Mouse (Mus musculus) kidney, adult 2 months (tissue): Measurements from ENCODE around the gene Lzts2. TPM values are rescaled to one million over a fixed set of nuclear protein-coding genes. Genes with fewer than 3 reads are reported as not detected.

Experiments used
- DNase-seq: peaks from one replicate; pipeline ENCODE4 v3.0.0; 2021
- H3K27ac ChIP-seq: fragments of 200-500 bp; 2 replicates; pipeline ENCODE4 v1.5.1; 2012; ENCODE audit warnings: low read depth, low read length, control low read depth, inconsistent platforms; ENCODE audit not compliant: insufficient read depth
- H3K27me3 ChIP-seq: fragments of 200-500 bp; replicated peaks from 2 replicates; pipeline ENCODE4 v1.6.1; 2012; ENCODE audit warnings: mild to moderate bottlenecking, moderate library complexity, low read length, inconsistent platforms; ENCODE audit not compliant: control insufficient read depth, insufficient read depth
- H3K36me3 ChIP-seq: fragments of 200-500 bp; 2 replicates; pipeline ENCODE4 v1.6.1; 2012; ENCODE audit warnings: mild to moderate bottlenecking, moderate library complexity, low read length, inconsistent platforms; ENCODE audit not compliant: control insufficient read depth, insufficient read depth
- H3K4me1 ChIP-seq: fragments of 200-500 bp; 2 replicates; pipeline ENCODE4 v1.6.1; 2011; ENCODE audit warnings: low read length; ENCODE audit not compliant: control insufficient read depth, insufficient read depth
- H3K4me3 ChIP-seq: fragments of 200-500 bp; 2 replicates; pipeline ENCODE4 v1.5.1; 2011; ENCODE audit warnings: mild to moderate bottlenecking, low read depth, low read length, control low read depth; ENCODE audit not compliant: insufficient read depth
- CTCF ChIP-seq: fragments of 200-500 bp; conservative IDR thresholded peaks from 2 replicates; pipeline ENCODE4 v1.5.1; 2011; ENCODE audit warnings: low read depth, mild to moderate bottlenecking, control low read depth, low read length, moderate library complexity, mixed read lengths; ENCODE audit not compliant: insufficient read depth, insufficient read length
- POLR2A ChIP-seq: fragments of 200-500 bp; IDR thresholded peaks from one replicate; pipeline ENCODE4 v1.6.1; 2011; ENCODE audit warnings: low read depth, low read length, control low read depth
- WGBS: fragments of 180-500 bp; shearing (Covaris S2); methylation state at CpG from one replicate; pipeline ENCODE4 v1.1.7; 2018; 5-methylcytosine and 5-hydroxymethylcytosine counted together
- polyA plus RNA-seq: library from polyadenylated mRNA; depleted of rRNA; stranded (reverse); fragments of >200 nt; gene quantifications from 2 replicates; pipeline ENCODE4 v1.2.3, GENCODE M21; 2012

Gene Lzts2
- polyA plus RNA-seq, 1 experiment: 54.7 TPM

DNA sequence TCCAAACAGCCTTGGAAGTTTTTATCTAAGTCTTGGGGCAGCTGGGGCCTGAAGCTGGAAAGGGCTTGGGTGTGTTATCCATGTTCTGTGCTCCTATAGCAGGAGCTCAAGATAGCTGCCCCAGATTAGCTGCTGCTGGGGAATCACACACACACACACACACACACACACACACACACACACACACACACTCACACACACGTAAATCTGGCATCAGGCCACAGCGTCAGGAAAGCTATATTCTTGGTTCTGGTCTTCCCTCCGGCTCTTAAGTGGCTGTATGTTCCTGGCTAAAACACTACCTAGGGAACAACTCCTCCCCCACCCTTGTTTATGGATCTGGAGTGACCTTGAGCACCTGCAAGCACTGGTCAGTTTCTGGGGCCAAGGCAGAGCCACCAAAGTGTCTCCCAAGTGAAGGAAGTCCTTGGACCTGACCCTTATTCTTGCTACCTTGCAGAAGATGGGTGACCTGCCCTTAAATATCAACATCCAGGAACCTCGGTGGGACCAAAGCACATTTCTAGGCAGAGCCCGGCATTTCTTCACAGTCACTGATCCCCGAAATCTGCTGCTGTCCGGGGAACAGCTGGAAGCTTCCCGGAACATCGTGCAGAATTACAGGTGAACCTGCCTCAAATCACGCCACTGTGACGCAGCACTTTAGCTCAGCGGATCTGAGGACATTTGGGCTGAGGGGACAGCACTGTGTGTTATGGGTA lies 34.6 kb downstream of the Lzts2 start:
- Histone ChIP-seq H3K36me3 (no peaks in the 10 kb centered on the region), H3K4me3 (peak overlapping the region; percentile 50), H3K4me1 (no peaks in the 10 kb centered on the region), H3K27ac (peak overlapping the region; percentile 87), H3K27me3 (no peaks in the 10 kb centered on the region)
- TF ChIP-seq CTCF: no peak
- no peak for TF ChIP-seq POLR2A
- DNase-seq: peak; percentile 36
- 64% methylated on average over 12 of the region's 12 CpGs for WGBS

DNA sequence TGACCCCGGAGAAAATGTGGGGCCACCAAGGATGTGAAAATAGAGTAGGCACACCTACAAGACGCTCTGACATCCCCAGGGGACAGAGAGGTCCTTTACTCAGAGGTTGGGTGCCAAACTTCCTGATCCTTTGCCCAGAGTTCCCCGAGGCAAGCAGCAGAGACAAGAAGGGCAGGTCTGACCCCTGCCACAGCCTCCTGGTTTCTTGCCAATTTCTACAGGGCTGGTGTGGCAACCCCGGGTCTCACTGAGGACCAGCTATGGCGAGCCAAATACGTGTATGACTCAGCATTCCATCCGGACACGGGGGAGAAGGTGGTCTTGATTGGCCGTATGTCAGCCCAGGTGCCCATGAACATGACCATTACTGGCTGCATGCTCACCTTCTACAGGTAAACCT lies 35.3 kb downstream of the Lzts2 start:
- WGBS: 61% methylated on average over 9 of the region's 9 CpGs
- no peaks in the 10 kb centered on the region for H3K4me1 ChIP-seq
- H3K27me3 ChIP-seq: no peaks in the 10 kb centered on the region
- no peak overlapping the region for H3K27ac ChIP-seq
- H3K4me3 ChIP-seq: no peak overlapping the region
- H3K36me3 ChIP-seq: no peaks in the 10 kb centered on the region
- DNase-seq: no peak
- TF ChIP-seq CTCF (no peak), POLR2A (no peak)

DNA sequence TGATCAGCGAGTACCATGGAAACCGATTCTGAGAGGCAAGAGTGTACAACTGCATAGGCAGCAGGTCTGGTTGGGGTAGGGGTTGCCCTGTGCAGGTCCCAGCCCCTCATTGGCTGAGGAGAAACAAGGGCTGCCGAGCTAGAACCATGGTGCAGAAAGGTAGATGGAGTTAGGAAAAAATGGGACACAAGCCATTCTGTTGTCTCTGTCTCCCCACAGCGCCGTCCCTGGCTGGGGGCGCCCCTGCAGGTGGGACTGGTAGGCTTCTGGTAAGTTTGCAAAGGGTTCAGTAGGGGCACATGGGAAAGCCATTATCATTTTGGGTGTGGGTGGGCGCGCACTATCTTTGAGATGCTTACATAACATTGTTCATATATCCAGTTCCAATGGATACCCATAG lies 39.2 kb downstream of the Lzts2 start:
- Histone ChIP-seq H3K4me1 (peaks cover 7% of the 10 kb centered on the region; the same call in 1 of the 2 replicates), H3K4me3 (no peak overlapping the region), H3K36me3 (no peaks in the 10 kb centered on the region), H3K27ac (no peak overlapping the region), H3K27me3 (no peaks in the 10 kb centered on the region)
- TF ChIP-seq POLR2A (no peak), CTCF (no peak)
- no peak for DNase-seq
- WGBS: 88% methylated on average over 8 of the region's 8 CpGs

DNA sequence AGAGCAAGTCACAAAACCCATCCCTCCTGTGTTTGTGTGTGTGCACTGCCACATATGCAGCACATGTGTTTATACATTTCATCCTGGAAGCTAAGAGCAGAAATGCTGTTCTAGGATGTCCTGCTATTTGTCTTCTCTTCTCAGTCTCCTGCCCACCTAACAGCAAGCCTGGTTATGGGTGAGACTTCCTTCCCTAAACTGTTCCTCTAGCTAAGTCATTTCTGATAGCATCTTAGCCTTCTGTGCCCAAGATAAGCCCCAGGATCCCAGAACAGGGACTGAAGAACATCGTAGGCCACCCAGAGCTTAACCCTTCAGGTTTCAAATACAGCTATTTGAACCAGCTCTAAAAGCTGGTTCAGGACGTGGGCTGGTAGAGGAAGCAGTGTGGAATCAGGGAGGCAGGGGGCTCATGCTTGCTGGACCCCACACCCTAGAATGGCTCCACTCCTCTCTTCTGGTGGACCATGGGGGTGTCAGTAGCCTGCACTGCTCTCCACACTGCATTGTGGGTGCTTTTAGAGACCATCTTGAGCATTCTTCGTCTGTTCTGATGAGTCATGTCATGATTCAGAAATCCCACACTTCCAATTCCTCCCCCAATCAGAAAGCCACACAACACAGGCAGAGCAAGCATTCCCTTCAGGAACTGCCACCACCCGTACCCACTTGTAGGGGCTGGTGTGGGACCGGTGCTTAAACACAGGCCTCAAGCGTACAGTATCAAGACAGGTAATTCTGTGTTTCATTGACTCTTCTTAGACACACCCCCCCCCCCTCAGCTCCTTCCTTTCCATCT lies 40.9 kb downstream of the Lzts2 start:
- WGBS: 81% methylated on average over 6 of the region's 6 CpGs
- TF ChIP-seq POLR2A (no peak), CTCF (no peak)
- Histone ChIP-seq H3K4me3 (no peak overlapping the region), H3K27me3 (no peaks in the 10 kb centered on the region), H3K36me3 (no peaks in the 10 kb centered on the region), H3K27ac (no peak overlapping the region), H3K4me1 (peaks cover 7% of the 10 kb centered on the region; the same call in 1 of the 2 replicates)
- no peak for DNase-seq

DNA sequence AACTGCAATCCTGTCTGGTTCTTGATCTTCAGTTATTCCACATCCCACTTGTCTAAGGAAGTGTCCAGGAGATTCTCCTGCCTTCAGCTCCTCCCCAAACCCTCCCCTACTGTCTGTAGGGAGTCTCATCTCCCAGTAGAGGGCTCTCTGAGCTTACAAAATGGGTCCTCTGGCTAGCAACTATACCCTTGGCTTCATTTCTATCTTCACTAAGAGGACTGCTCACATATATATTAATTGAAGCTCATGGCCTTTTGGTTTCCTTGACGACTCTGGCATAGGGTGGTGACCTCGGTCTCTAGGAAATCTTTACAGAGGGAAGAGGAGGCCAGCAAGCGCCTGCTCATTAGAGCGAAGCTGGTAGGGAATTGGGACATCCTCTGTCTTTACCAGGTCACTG lies 42.1 kb downstream of the Lzts2 start:
- Histone ChIP-seq H3K4me1 (peaks cover 7% of the 10 kb centered on the region; the same call in 1 of the 2 replicates), H3K27ac (no peak overlapping the region), H3K4me3 (no peak overlapping the region), H3K27me3 (no peaks in the 10 kb centered on the region), H3K36me3 (no peaks in the 10 kb centered on the region)
- peak; percentile 68 for DNase-seq
- WGBS: 32% methylated on average over 4 of the region's 4 CpGs
- TF ChIP-seq CTCF: peak; percentile 56
- no peak for TF ChIP-seq POLR2A

DNA sequence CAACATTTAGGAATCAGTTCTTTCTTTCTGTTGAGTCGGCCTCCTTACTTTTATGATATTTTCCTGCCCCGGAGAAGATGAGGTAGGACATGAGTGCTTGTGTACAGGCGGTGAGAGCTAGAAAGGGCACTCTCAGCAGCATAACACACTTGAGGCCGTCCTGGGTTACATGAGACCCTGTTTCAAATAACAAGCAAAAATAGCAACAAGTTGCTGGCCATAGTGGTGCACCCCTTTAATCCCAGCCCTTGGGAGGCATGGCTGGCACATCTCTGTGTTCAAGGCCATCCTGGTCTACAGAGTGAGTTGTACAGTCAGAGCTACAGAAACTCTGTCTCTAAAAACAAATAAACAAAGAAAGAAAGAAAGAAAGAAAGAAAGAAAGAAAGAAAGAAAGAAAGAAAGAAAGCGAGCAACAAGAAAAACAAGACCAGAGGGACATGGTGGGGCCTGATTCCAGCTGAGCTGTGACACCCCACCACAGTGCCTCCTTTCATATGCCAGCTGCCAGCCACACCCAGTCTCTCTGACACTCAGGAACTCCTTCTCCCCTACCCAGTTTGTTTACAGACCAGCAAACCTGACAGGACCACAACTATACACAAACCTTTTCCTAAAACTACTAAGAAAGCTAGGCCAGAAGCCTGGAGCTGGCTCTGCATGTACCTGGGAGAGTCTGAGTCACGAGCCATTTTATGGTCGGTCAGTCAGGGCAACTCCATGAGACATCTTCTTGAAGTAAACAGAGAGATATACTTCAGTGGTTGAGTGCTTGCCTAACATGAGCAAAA lies 42.9 kb downstream of the Lzts2 start:
- TF ChIP-seq POLR2A: no peak
- no peak for TF ChIP-seq CTCF
- H3K27ac ChIP-seq: peak overlapping the region; percentile 53; the same call in 1 of the 2 replicates

DNA sequence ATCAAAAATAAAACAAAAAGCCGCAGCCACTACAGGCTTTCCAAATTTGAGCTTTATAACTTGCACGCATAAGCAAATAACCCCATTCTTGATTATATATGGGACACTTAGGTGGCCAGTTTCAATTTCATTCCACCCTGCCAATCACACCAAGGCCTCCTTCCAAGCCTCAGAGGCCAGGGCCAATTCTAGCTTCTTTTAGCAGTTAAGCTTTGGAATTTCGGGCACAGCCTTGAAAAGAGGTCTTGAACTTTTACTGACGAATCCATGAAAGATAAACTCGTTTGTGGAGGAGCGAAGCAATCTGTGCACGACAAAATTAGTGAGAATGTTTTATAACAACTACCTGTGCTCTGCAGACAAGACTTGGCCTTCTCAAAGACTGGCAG lies 43.5 kb downstream of the Lzts2 start:
- peak overlapping the region; percentile 95 for H3K27ac ChIP-seq
- TF ChIP-seq POLR2A (no peak), CTCF (no peak)

More for the DNA sequence above, 42.9 kb downstream of the Lzts2 start:
- Histone ChIP-seq H3K4me3 (no peak overlapping the region), H3K27me3 (no peaks in the 10 kb centered on the region), H3K36me3 (no peaks in the 10 kb centered on the region), H3K4me1 (peaks cover 7% of the 10 kb centered on the region; the same call in 1 of the 2 replicates)
- DNase-seq: no peak
- whole genome bisulfite sequencing: 57% methylated on average over 7 of the region's 7 CpGs

More for the DNA sequence above, 43.5 kb downstream of the Lzts2 start:
- 25% methylated on average over 7 of the region's 7 CpGs for WGBS
- H3K27me3 ChIP-seq: no peaks in the 10 kb centered on the region
- no peaks in the 10 kb centered on the region for H3K36me3 ChIP-seq
- peak overlapping the region; percentile 77 for H3K4me3 ChIP-seq
- no peak for DNase-seq
- H3K4me1 ChIP-seq: peaks cover 7% of the 10 kb centered on the region; the same call in 1 of the 2 replicates
